Mouse (Mus musculus): ENCODE results near the gene Zbtb2.

The Zbtb2 gene

GRCm38 (mm10) chr10:4334039-4334683 lies 53.7 kb downstream of the Zbtb2 start:
- peak; percentile 82 for DNase-seq (ENCODE audit: low read depth, low spot score)

GRCm38 (mm10) chr10:4333319-4333718 lies 54.6 kb downstream of the Zbtb2 start:
- peak; percentile 89 for DNase-seq (ENCODE audit: low read depth, low spot score)

- no peak for DNase-seq (ENCODE audit: low read depth, low spot score)
Observed at GRCm38 (mm10) chr10:4332228-4332979, 55.5 kb downstream of the Zbtb2 start.

- no peak for DNase-seq (ENCODE audit: low read depth, low spot score)
Observed at GRCm38 (mm10) chr10:4327716-4328115, 60.2 kb downstream of the Zbtb2 start.

- DNase-seq (ENCODE audit: low read depth, low spot score), result no peak
Observed at GRCm38 (mm10) chr10:4325562-4325961, 62.3 kb downstream of the Zbtb2 start.

- no peak for DNase-seq (ENCODE audit: low read depth, low spot score)
Observed at GRCm38 (mm10) chr10:4323885-4324284, 64.0 kb downstream of the Zbtb2 start.
